Mouse (Mus musculus): Measurements from ENCODE around the gene Cnst. TPM values are rescaled to one million over a fixed set of nuclear protein-coding genes. Genes with fewer than 3 reads are reported as not detected.

Cnst gene
- polyA plus RNA-seq, 1 experiment from 2014 or later, result 9.7 TPM

DNA sequence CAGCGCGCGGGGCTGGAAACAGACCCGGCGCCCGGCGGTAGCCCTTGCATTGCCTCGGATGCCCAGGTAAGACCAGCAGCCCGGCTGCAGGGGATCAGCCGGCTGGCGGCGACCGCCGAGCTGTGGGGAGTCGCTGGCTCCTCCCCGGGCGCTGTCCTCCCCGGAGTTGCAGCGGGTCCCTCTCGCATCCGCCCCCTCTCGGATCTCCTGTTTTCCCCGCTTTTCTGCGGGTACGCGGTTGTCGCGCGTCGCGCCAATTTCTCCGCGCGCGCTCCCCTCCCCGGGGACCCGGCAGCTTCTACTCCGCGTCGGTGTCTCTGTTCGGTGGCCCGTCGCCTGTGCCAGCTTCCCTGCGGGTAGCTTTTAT is 364 bp downstream of the Cnst start:
- TF ChIP-seq CTCF (IDR thresholded peaks at IDR 0.05; ENCODE audit: low read depth), result peak; percentile 27
- WGBS, result under 1% methylated on average over 44 of the region's 44 CpGs
- no peaks in the 10 kb centered on the region for H3K36me3 ChIP-seq (ENCODE audit: insufficient read depth, low read length)
- peaks cover 10% of the 10 kb centered on the region; the same call in 1 of the 2 replicates for H3K4me1 ChIP-seq (replicated peaks; ENCODE audit: insufficient read depth, low read length)
- H3K9ac ChIP-seq (ENCODE audit: low read depth, low read length), result peak overlapping the region; percentile 77
- peak overlapping the region; percentile 70 for H3K4me3 ChIP-seq (replicated peaks; ENCODE audit: low read depth, low read length)
- peak overlapping the region; percentile 64 for H3K4me2 ChIP-seq (ENCODE audit: low read length)
- H3K9me3 ChIP-seq (replicated peaks; ENCODE audit: low read length), result no peaks in the 10 kb centered on the region
- peak overlapping the region; percentile 92 for H3K27ac ChIP-seq
- ATAC-seq (replicated peaks; ENCODE audit: low FRiP score, low read depth) (peak; percentile 81), DNase-seq (ENCODE audit: low spot score) (peak; percentile 77)
- no peaks in the 10 kb centered on the region for H3K27me3 ChIP-seq (ENCODE audit: insufficient read depth, low read length)

DNA sequence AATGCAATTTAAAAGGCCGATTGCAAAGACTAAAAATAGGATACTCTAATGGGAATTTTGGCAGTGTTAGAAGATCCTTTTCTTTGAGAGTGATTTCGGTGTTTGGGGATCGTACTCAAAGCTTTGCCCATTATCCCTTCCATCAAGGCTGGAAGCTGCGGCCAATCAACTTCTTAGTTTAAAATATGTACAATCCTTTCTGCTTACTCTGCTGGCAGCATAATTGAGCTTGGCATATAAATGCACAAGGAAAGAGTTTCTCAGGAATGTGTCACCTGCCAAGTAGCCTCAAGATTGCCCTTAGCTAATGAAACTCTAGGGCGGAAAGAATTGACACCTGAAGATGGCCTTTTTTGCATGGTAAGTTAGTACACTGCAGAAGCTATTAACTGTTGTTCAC is 1.0 kb downstream of the Cnst start:
- Histone ChIP-seq H3K27ac (peak overlapping the region; percentile 92; the same call in 1 of the 2 replicates), H3K27me3 (ENCODE audit: insufficient read depth, low read length) (no peaks in the 10 kb centered on the region), H3K4me3 (replicated peaks; ENCODE audit: low read depth, low read length) (peak overlapping the region; percentile 70), H3K4me1 (replicated peaks; ENCODE audit: insufficient read depth, low read length) (peaks cover 10% of the 10 kb centered on the region; the same call in 1 of the 2 replicates), H3K4me2 (ENCODE audit: low read length) (peak overlapping the region; percentile 64), H3K36me3 (ENCODE audit: insufficient read depth, low read length) (no peaks in the 10 kb centered on the region), H3K9me3 (replicated peaks; ENCODE audit: low read length) (no peaks in the 10 kb centered on the region), H3K9ac (ENCODE audit: low read depth, low read length) (0 out of 2 replicates have a peak overlapping the region, but pooled peaks have one; percentile 19)
- ATAC-seq (replicated peaks; ENCODE audit: low FRiP score, low read depth), result no peak
- DNase-seq (ENCODE audit: low spot score), result peak; percentile 20
- TF ChIP-seq CTCF (IDR thresholded peaks at IDR 0.05; ENCODE audit: low read depth), result no peak
- WGBS, result 9% methylated on average over 5 of the region's 5 CpGs

DNA sequence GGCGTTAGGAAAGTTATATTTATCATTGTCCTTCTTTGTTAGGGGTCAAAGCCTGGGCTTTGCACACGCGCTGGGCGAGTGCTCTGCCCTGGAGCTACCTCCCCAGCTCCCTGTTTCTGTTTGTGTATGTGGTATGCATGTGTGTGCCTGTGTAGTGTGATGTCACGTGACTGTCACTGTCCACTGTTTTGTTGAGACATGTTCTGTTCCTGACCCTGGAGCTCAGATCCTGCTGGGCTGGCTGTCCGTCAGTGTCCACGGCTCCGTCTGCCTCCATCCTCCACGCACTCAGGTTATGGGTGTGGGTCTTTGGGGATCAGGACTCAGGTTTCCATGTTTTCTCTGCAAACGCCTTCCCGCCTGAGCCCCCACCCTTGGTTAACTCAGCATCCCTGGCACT is 2.0 kb downstream of the Cnst start:
- Histone ChIP-seq H3K27ac (no peak overlapping the region), H3K27me3 (ENCODE audit: insufficient read depth, low read length) (no peaks in the 10 kb centered on the region), H3K9ac (ENCODE audit: low read depth, low read length) (no peak overlapping the region), H3K4me3 (replicated peaks; ENCODE audit: low read depth, low read length) (no peak overlapping the region), H3K9me3 (replicated peaks; ENCODE audit: low read length) (no peaks in the 10 kb centered on the region), H3K36me3 (ENCODE audit: insufficient read depth, low read length) (no peaks in the 10 kb centered on the region), H3K4me1 (replicated peaks; ENCODE audit: insufficient read depth, low read length) (peaks cover 10% of the 10 kb centered on the region; the same call in 1 of the 2 replicates), H3K4me2 (ENCODE audit: low read length) (no peak overlapping the region)
- TF ChIP-seq CTCF (IDR thresholded peaks at IDR 0.05; ENCODE audit: low read depth), result no peak
- no peak for ATAC-seq (replicated peaks; ENCODE audit: low FRiP score, low read depth)
- no peak for DNase-seq (ENCODE audit: low spot score)
- 54% methylated on average over 11 of the region's 11 CpGs for WGBS

DNA sequence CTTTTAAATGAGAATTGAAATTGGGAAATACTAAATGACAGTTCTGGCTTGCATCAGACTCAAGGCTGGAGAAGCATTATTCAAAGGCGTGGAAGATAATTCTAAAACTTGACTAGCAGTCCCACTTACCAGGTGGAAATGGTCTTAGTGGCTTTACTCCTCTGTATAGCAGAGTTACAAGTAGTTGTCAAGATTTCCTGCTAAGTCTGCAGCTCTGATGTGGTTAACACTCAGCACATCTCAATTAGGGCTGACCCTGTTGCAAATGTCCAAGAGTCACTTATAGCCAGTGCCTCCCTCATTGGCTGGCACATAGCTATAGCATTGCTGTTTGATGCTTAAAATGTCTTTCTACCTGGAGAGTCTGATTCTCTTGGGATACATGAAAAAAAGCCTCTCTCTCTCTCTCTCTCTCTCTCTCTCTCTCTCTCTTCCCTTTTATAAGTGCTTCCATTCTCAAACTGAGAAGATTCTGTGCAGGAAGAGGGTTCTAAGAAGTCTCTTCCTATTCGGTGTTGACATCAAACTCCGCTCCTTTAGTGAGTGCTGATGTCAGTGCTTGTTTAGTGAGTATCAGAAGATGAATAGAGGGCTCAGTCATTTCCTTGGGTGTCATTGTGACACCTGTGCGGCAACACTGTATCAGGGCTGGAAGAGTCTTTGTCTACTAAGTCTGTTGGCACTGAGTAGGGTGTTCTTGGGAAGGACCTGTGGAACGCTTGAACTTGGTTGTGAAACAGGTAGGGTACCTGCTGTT is 3.0 kb downstream of the Cnst start:
- WGBS, result 95% methylated on average over 5 of the region's 5 CpGs
- Histone ChIP-seq H3K9me3 (replicated peaks; ENCODE audit: low read length) (no peaks in the 10 kb centered on the region), H3K4me1 (replicated peaks; ENCODE audit: insufficient read depth, low read length) (peaks cover 10% of the 10 kb centered on the region; the same call in 1 of the 2 replicates), H3K9ac (ENCODE audit: low read depth, low read length) (no peak overlapping the region), H3K27me3 (ENCODE audit: insufficient read depth, low read length) (no peaks in the 10 kb centered on the region), H3K4me3 (replicated peaks; ENCODE audit: low read depth, low read length) (no peak overlapping the region), H3K4me2 (ENCODE audit: low read length) (no peak overlapping the region), H3K36me3 (ENCODE audit: insufficient read depth, low read length) (no peaks in the 10 kb centered on the region), H3K27ac (no peak overlapping the region)
- TF ChIP-seq CTCF (IDR thresholded peaks at IDR 0.05; ENCODE audit: low read depth), result no peak
- ATAC-seq (replicated peaks; ENCODE audit: low FRiP score, low read depth) (no peak), DNase-seq (ENCODE audit: low spot score) (no peak)

DNA sequence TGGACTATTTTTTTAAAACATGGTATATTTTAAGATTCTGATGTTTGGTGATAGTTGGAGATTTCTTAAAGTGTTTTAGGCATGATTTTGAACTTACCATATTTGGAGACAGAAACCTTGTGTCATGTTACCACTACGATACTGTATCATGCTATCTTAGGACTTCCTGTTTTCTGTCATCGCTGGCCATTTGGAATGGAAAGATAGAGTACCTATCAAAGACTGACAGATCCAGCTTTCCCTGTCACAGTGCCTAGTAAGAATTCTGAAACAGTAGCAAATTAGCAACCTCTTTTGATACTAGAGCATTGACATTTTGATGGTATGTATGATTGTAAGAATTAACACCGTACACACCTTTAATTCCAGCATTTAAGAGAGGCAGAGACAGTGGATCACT is 5.2 kb downstream of the Cnst start:
- Histone ChIP-seq H3K27me3 (ENCODE audit: insufficient read depth, low read length) (no peaks in the 10 kb centered on the region), H3K36me3 (ENCODE audit: insufficient read depth, low read length) (no peaks in the 10 kb centered on the region), H3K4me3 (replicated peaks; ENCODE audit: low read depth, low read length) (no peak overlapping the region), H3K9me3 (replicated peaks; ENCODE audit: low read length) (no peaks in the 10 kb centered on the region), H3K4me1 (replicated peaks; ENCODE audit: insufficient read depth, low read length) (0 out of 2 replicates have a peak, but pooled peaks cover 4% of the 10 kb centered on the region), H3K9ac (ENCODE audit: low read depth, low read length) (no peak overlapping the region), H3K27ac (no peak overlapping the region), H3K4me2 (ENCODE audit: low read length) (no peak overlapping the region)
- ATAC-seq (replicated peaks; ENCODE audit: low FRiP score, low read depth), result no peak
- no peak for TF ChIP-seq CTCF (IDR thresholded peaks at IDR 0.05; ENCODE audit: low read depth)
- WGBS, result 86% methylated on average over 3 of the region's 3 CpGs
- DNase-seq (ENCODE audit: low spot score), result no peak

DNA sequence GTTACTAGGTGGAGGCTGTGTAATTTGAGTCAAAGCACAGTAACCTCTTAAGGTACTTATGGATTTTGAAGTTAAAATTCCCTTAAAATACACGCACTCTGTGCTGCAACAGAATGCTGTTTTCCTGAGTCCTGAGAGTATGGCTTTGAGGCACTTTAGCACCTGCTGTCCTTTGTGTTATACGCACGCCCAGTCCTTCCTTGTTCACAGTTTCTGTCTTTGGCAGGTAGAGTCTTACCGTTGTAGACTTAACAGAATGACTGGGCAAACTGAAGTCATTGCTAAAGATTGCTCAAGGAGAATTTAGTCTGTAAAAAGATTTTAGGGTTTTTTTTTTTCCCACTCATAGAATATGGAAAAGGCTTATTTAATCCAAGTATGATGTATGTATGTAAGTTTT is 5.8 kb downstream of the Cnst start:
- Histone ChIP-seq H3K9me3 (replicated peaks; ENCODE audit: low read length) (no peaks in the 10 kb centered on the region), H3K27me3 (ENCODE audit: insufficient read depth, low read length) (no peaks in the 10 kb centered on the region), H3K4me3 (replicated peaks; ENCODE audit: low read depth, low read length) (no peak overlapping the region), H3K4me1 (replicated peaks; ENCODE audit: insufficient read depth, low read length) (0 out of 2 replicates have a peak, but pooled peaks cover 4% of the 10 kb centered on the region), H3K4me2 (ENCODE audit: low read length) (no peak overlapping the region), H3K9ac (ENCODE audit: low read depth, low read length) (no peak overlapping the region), H3K36me3 (ENCODE audit: insufficient read depth, low read length) (no peaks in the 10 kb centered on the region), H3K27ac (no peak overlapping the region)
- 93% methylated on average over 4 of the region's 4 CpGs for WGBS
- DNase-seq (ENCODE audit: low spot score) (no peak), ATAC-seq (replicated peaks; ENCODE audit: low FRiP score, low read depth) (no peak)
- TF ChIP-seq CTCF (IDR thresholded peaks at IDR 0.05; ENCODE audit: low read depth), result no peak

Measured in kidney, postnatal 0 days (tissue).